Mouse (Mus musculus) liver, postnatal 0 days (tissue): ENCODE results near the gene Elovl6.

Source experiments
- CTCF ChIP-seq: sonication (generic); IDR thresholded peaks from 2 replicates; pipeline ENCODE4 v1.5.1; 2016; ENCODE audit warnings: antibody characterized with exemption, low read depth
- EP300 ChIP-seq: IDR thresholded peaks from 2 replicates; pipeline ENCODE4 v1.6.1; 2016; ENCODE audit warnings: antibody characterized with exemption, low read depth, mild to moderate bottlenecking

DNA sequence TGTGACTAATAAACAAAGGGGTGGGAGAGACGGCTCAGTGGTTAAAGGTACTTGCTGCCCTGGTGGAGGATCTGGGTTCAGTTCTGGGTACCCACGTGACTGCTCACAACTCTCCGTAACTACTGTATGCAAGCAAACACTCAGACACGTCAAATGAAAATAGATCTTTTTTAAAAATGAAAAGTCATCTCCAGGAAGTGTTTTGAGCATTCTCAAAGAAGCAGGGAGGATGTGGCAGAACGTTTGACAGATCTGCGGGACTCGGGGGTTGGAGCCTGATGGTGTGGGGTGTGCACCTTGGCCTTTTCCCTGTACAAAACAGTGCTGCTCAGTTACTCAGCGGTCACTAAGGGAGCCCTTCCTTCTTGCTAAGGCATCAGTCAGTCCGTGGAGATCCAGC lies 70.1 kb downstream of the Elovl6 start:
- TF ChIP-seq CTCF, result no peak
- TF ChIP-seq EP300, result no peak
